Mouse (Mus musculus): ENCODE data around the gene Rasl11a.

- TF ChIP-seq POLR2A (IDR thresholded peaks at IDR 0.05; ENCODE audit: borderline replicate concordance, insufficient read depth, low read length) (no peak), CTCF (IDR thresholded peaks at IDR 0.05; ENCODE audit: borderline replicate concordance, insufficient read depth, low read depth, low read length) (no peak)
Measured at GRCm38 (mm10) chr5:146867246-146867945, 22.5 kb downstream of the Rasl11a start.
